Mouse (Mus musculus): Measurements from ENCODE around the gene Parp16.

DNA sequence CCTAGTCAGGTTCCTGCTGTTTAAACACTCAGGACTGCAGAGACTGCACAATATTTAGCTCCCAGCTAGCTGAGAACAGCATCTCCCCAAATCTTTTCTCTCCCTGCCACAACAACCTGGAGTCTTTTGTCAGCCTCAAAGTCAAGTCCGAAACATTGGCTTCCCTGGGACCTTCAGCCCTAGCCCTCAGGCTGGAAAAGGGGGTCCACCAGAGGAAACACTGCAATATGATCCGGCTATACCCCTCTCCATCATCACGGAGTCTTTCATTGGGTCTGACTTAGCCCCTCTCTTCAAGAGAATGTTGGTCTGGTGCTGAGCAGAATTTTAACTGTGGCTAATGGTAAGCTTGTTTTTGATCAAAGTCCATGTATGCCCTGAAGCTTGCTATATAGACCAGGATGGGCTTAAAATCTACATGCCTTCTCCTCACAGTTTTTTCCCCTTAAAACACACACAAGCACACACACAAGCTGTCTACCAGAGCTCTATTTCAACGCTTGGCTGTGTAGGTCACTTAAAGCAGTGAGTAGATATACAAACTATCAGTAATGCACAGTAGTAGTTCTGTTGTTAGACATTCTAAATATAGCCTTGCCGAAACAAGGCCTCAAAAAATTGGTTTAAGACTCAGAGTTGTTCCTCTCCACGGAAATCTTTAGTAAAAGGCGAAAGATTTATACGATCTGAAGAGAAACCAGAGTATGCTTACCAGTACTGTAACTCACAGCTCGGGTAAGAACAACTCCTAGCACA is 1.0 kb downstream of the Parp16 start:
- TF ChIP-seq CTCF (IDR thresholded peaks at IDR 0.05; ENCODE audit: low read depth, low read length) (no peak), POLR2A (IDR thresholded peaks at IDR 0.05; ENCODE audit: insufficient read depth, low read length) (peak; percentile 85), EP300 (IDR thresholded peaks at IDR 0.05; ENCODE audit: insufficient read depth, low read depth, low read length) (no peak)
